Mouse (Mus musculus) gonadal fat pad, adult 2 months (tissue): Measurements from ENCODE around the gene Hipk1. TPM values are rescaled to one million over a fixed set of nuclear protein-coding genes. Genes with fewer than 3 reads are reported as not detected.
A peak's percentile ranks its signal among the peaks of the same experiment; 100 is the strongest.
"Not testable (repeated sequence)": the region's sequence is repeated elsewhere in the genome, so short reads cannot be mapped to it uniquely, and the experiment has no call there.

ENCODE experiments used
- DNase-seq: peaks from one replicate; pipeline ENCODE4 v3.0.0-alpha.2; 2012; ENCODE audit warnings: low read depth
- polyA plus RNA-seq: library from polyadenylated mRNA; depleted of rRNA; stranded (reverse); fragments of >200 nt; gene quantifications from 2 replicates; pipeline ENCODE4 v1.2.3, GENCODE M21; 2012

The Hipk1 gene
- polyA plus RNA-seq, 1 experiment = 63.1 TPM

GRCm38 (mm10) chr3:103792566-103792965, 1.2 kb upstream of the Hipk1 start:
- DNase-seq = no peak

- not testable (repeated sequence) for DNase-seq
These were observed 696 bp upstream of the Hipk1 start for GRCm38 (mm10) chr3:103792111-103792406.

GRCm38 (mm10) chr3:103790346-103791145, 817 bp downstream of the Hipk1 start:
- no peak for DNase-seq

- DNase-seq = no peak
These were observed 1.4 kb downstream of the Hipk1 start for GRCm38 (mm10) chr3:103789891-103790345.

GRCm38 (mm10) chr3:103789096-103789495, 2.3 kb downstream of the Hipk1 start:
- no peak for DNase-seq

- peak; percentile 92 for DNase-seq
These were observed 4.1 kb downstream of the Hipk1 start for GRCm38 (mm10) chr3:103787225-103787624.

GRCm38 (mm10) chr3:103782844-103783609, 8.3 kb downstream of the Hipk1 start:
- no peak for DNase-seq

- DNase-seq = no peak
These were observed 10.6 kb downstream of the Hipk1 start for GRCm38 (mm10) chr3:103780777-103781176.

GRCm38 (mm10) chr3:103780271-103780670, 11.1 kb downstream of the Hipk1 start:
- no peak for DNase-seq

GRCm38 (mm10) chr3:103779183-103779582, 12.2 kb downstream of the Hipk1 start:
- DNase-seq = no peak

- no peak for DNase-seq
These were observed 12.7 kb downstream of the Hipk1 start for GRCm38 (mm10) chr3:103778660-103779059.

- DNase-seq = no peak
These were observed 13.4 kb downstream of the Hipk1 start for GRCm38 (mm10) chr3:103777940-103778339.

- no peak for DNase-seq
These were observed 17.4 kb downstream of the Hipk1 start for GRCm38 (mm10) chr3:103774009-103774408.

GRCm38 (mm10) chr3:103773508-103773907, 17.9 kb downstream of the Hipk1 start:
- DNase-seq = no peak

GRCm38 (mm10) chr3:103772846-103773245, 18.5 kb downstream of the Hipk1 start:
- no peak for DNase-seq

GRCm38 (mm10) chr3:103771531-103772130, 19.7 kb downstream of the Hipk1 start:
- DNase-seq = no peak

GRCm38 (mm10) chr3:103766789-103767188, 24.6 kb downstream of the Hipk1 start:
- no peak for DNase-seq

- no peak for DNase-seq
These were observed 31.9 kb downstream of the Hipk1 start for GRCm38 (mm10) chr3:103759261-103759970.

GRCm38 (mm10) chr3:103758456-103758855, 32.9 kb downstream of the Hipk1 start:
- DNase-seq = no peak

- no peak for DNase-seq
These were observed 34.4 kb downstream of the Hipk1 start for GRCm38 (mm10) chr3:103756920-103757319.

- no peak for DNase-seq
These were observed 36.0 kb downstream of the Hipk1 start for GRCm38 (mm10) chr3:103755351-103755750.

GRCm38 (mm10) chr3:103751558-103751957, 39.8 kb downstream of the Hipk1 start:
- DNase-seq = no peak
